Mouse (Mus musculus): ENCODE measurements around the gene Tedc2. TPM values are rescaled to one million over a fixed set of nuclear protein-coding genes. Genes with fewer than 3 reads are reported as not detected.

The Tedc2 gene
- polyA plus RNA-seq, 1 experiment: 4.2 TPM

- Histone ChIP-seq H3K4me3 (ENCODE audit: low read depth, low read length) (no peak overlapping the region), H3K27me3 (ENCODE audit: control insufficient read depth, insufficient read depth, low read length) (no peaks in the 10 kb centered on the region), H3K36me3 (ENCODE audit: control insufficient read depth, insufficient read depth, low read length) (peaks cover 24% of the 10 kb centered on the region), H3K4me1 (ENCODE audit: control insufficient read depth, insufficient read depth, insufficient read length, low read length) (no peaks in the 10 kb centered on the region), H3K27ac (ENCODE audit: insufficient read depth, low read depth, low read length) (no peak overlapping the region)
- 85% methylated on average over 7 of the region's 7 CpGs for WGBS
- TF ChIP-seq CTCF (IDR thresholded peaks at IDR 0.05; ENCODE audit: extremely low read depth, insufficient read length, insufficient replicate concordance, low read depth, low read length) (no peak), POLR2A (IDR thresholded peaks at IDR 0.05; ENCODE audit: low read depth, low read length) (no peak)
Observed at GRCm38 (mm10) chr17:24227941-24228340, 7.3 kb upstream of the Tedc2 start.

DNA sequence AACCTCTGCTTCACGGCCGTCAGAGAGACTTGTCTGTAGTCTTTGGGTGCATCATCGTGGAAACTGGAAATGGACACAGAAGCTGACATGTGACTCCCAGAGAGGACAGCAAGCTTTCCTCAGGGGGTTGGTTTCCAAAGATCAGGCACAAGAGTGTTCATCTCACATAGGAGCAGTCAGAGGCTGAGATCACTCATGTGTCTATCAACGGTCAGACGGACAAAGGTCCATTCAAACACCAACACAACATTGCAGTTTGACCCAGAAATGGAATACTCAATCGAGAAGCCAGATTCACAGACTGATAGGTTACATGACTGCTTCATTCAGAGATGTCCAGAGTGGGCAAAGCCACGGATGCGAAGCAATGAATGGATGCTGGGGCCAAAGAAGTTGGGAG lies 6.1 kb upstream of the Tedc2 start:
- no peak for TF ChIP-seq CTCF (IDR thresholded peaks at IDR 0.05; ENCODE audit: extremely low read depth, insufficient read length, insufficient replicate concordance, low read depth, low read length)
- no peak for TF ChIP-seq POLR2A (IDR thresholded peaks at IDR 0.05; ENCODE audit: low read depth, low read length)
- H3K36me3 ChIP-seq (ENCODE audit: control insufficient read depth, insufficient read depth, low read length): peaks cover 19% of the 10 kb centered on the region
- no peak overlapping the region for H3K27ac ChIP-seq (ENCODE audit: insufficient read depth, low read depth, low read length)
- H3K27me3 ChIP-seq (ENCODE audit: control insufficient read depth, insufficient read depth, low read length): no peaks in the 10 kb centered on the region
- WGBS: 88% methylated on average over 8 of the region's 8 CpGs
- no peaks in the 10 kb centered on the region for H3K4me1 ChIP-seq (ENCODE audit: control insufficient read depth, insufficient read depth, insufficient read length, low read length)
- H3K4me3 ChIP-seq (ENCODE audit: low read depth, low read length): no peak overlapping the region

DNA sequence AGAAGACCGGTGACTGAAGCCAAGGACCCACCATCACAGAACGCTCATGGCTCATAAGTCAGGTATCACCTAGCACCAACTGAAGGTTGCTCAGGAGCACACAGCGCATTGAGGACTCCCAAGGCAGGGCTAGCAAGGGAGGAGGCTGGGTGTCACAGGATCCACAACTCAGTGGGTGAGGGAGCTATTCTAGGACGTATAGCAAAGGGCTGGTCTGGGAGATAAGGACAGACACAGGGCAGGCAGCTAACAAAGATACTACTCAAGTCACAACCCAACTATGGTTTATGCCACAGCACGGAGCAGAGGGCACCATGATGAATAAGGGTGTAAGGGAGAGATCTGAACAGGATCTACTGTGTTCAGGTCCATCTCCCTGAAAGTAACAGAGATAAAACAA lies 5.2 kb upstream of the Tedc2 start:
- 93% methylated on average over 5 of the region's 5 CpGs for WGBS
- peaks cover 16% of the 10 kb centered on the region for H3K36me3 ChIP-seq (ENCODE audit: control insufficient read depth, insufficient read depth, low read length)
- peaks cover 4% of the 10 kb centered on the region; the same call in 1 of the 2 replicates for H3K4me1 ChIP-seq (ENCODE audit: control insufficient read depth, insufficient read depth, insufficient read length, low read length)
- H3K27ac ChIP-seq (ENCODE audit: insufficient read depth, low read depth, low read length): no peak overlapping the region
- no peak overlapping the region for H3K4me3 ChIP-seq (ENCODE audit: low read depth, low read length)
- TF ChIP-seq POLR2A (IDR thresholded peaks at IDR 0.05; ENCODE audit: low read depth, low read length): no peak
- no peak for TF ChIP-seq CTCF (IDR thresholded peaks at IDR 0.05; ENCODE audit: extremely low read depth, insufficient read length, insufficient replicate concordance, low read depth, low read length)
- no peaks in the 10 kb centered on the region for H3K27me3 ChIP-seq (ENCODE audit: control insufficient read depth, insufficient read depth, low read length)

DNA sequence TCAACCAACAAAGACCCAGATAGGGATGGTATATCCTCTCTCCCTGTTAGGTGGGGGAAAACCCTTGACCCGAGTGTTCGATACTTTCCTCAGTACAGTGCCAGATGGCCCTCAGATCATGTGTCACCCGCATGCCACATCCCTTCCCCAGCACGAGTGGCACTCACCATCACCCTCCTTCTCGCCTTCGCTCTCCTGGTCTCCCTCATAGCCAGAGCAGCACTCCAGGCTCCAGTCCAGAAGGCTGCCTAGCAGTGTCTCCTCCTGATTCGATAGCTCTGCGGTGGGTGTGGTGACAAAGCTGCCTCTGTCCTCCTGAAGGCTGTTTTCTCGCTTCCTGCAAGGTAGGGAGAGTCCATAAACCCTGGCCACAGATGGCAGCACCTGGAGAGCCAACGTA lies 4.1 kb upstream of the Tedc2 start:
- Histone ChIP-seq H3K4me1 (ENCODE audit: control insufficient read depth, insufficient read depth, insufficient read length, low read length) (peaks cover 9% of the 10 kb centered on the region), H3K27ac (ENCODE audit: insufficient read depth, low read depth, low read length) (no peak overlapping the region), H3K4me3 (ENCODE audit: low read depth, low read length) (no peak overlapping the region), H3K36me3 (ENCODE audit: control insufficient read depth, insufficient read depth, low read length) (peaks cover 16% of the 10 kb centered on the region), H3K27me3 (ENCODE audit: control insufficient read depth, insufficient read depth, low read length) (no peaks in the 10 kb centered on the region)
- no peak for TF ChIP-seq POLR2A (IDR thresholded peaks at IDR 0.05; ENCODE audit: low read depth, low read length)
- TF ChIP-seq CTCF (IDR thresholded peaks at IDR 0.05; ENCODE audit: extremely low read depth, insufficient read length, insufficient replicate concordance, low read depth, low read length): no peak
- 86% methylated on average over 10 of the region's 10 CpGs for WGBS

GRCm38 (mm10) chr17:24223513-24223912 lies 2.9 kb upstream of the Tedc2 start:
- H3K27me3 ChIP-seq (ENCODE audit: control insufficient read depth, insufficient read depth, low read length): no peaks in the 10 kb centered on the region
- H3K4me3 ChIP-seq (ENCODE audit: low read depth, low read length): no peak overlapping the region
- 89% methylated on average over 5 of the region's 5 CpGs for WGBS
- TF ChIP-seq POLR2A (IDR thresholded peaks at IDR 0.05; ENCODE audit: low read depth, low read length) (no peak), CTCF (IDR thresholded peaks at IDR 0.05; ENCODE audit: extremely low read depth, insufficient read length, insufficient replicate concordance, low read depth, low read length) (no peak)
- H3K36me3 ChIP-seq (ENCODE audit: control insufficient read depth, insufficient read depth, low read length): peaks cover 13% of the 10 kb centered on the region
- peaks cover 12% of the 10 kb centered on the region for H3K4me1 ChIP-seq (ENCODE audit: control insufficient read depth, insufficient read depth, insufficient read length, low read length)
- H3K27ac ChIP-seq (ENCODE audit: insufficient read depth, low read depth, low read length): no peak overlapping the region

GRCm38 (mm10) chr17:24222653-24223052 lies 2.0 kb upstream of the Tedc2 start:
- H3K36me3 ChIP-seq (ENCODE audit: control insufficient read depth, insufficient read depth, low read length): peaks cover 13% of the 10 kb centered on the region
- no peak overlapping the region for H3K27ac ChIP-seq (ENCODE audit: insufficient read depth, low read depth, low read length)
- H3K27me3 ChIP-seq (ENCODE audit: control insufficient read depth, insufficient read depth, low read length): no peaks in the 10 kb centered on the region
- H3K4me3 ChIP-seq (ENCODE audit: low read depth, low read length): no peak overlapping the region
- peaks cover 12% of the 10 kb centered on the region for H3K4me1 ChIP-seq (ENCODE audit: control insufficient read depth, insufficient read depth, insufficient read length, low read length)
- 86% methylated on average over 6 of the region's 6 CpGs for WGBS
- no peak for TF ChIP-seq CTCF (IDR thresholded peaks at IDR 0.05; ENCODE audit: extremely low read depth, insufficient read length, insufficient replicate concordance, low read depth, low read length)
- no peak for TF ChIP-seq POLR2A (IDR thresholded peaks at IDR 0.05; ENCODE audit: low read depth, low read length)

DNA sequence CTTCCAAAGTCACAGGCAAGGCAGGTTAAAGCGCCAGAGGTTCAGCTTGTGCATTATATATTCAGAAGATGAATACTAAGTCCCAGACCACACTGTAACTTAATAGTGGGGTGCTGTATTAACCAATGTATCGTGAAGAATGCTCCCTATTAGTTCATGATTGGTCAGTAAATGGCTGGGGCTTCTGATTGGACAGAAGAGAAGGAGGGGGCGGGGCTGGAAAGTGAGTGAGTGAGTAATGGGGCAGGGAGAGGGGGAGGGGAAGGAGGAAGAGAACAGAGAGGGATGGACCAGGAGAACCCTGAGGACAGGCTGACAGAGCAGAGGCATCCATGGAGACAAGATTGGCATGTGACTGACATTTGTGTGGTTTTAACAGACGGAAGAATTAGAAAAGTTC lies 3.8 kb downstream of the Tedc2 start:
- peaks cover 7% of the 10 kb centered on the region for H3K36me3 ChIP-seq (ENCODE audit: control insufficient read depth, insufficient read depth, low read length)
- H3K27me3 ChIP-seq (ENCODE audit: control insufficient read depth, insufficient read depth, low read length): no peaks in the 10 kb centered on the region
- H3K4me1 ChIP-seq (ENCODE audit: control insufficient read depth, insufficient read depth, insufficient read length, low read length): peaks cover 18% of the 10 kb centered on the region
- H3K4me3 ChIP-seq (ENCODE audit: low read depth, low read length): no peak overlapping the region
- WGBS: 85% methylated on average over 4 of the region's 4 CpGs
- TF ChIP-seq CTCF (IDR thresholded peaks at IDR 0.05; ENCODE audit: extremely low read depth, insufficient read length, insufficient replicate concordance, low read depth, low read length) (no peak), POLR2A (IDR thresholded peaks at IDR 0.05; ENCODE audit: low read depth, low read length) (no peak)
- no peak overlapping the region for H3K27ac ChIP-seq (ENCODE audit: insufficient read depth, low read depth, low read length)
